Mouse (Mus musculus) v-Abl transformed pro-B cells (cell line): ENCODE results near the gene Astl.

ENCODE experiments used
- in situ Hi-C, 2 experiments: fragments of 400-800 bp; cut with MboI; formaldehyde crosslinking; loops; one replicate each; pipeline ENCODE4 v1.15.1; 2025; ENCODE audit not compliant: unreplicated experiment in 2 of 2

Gene Astl

DNA sequence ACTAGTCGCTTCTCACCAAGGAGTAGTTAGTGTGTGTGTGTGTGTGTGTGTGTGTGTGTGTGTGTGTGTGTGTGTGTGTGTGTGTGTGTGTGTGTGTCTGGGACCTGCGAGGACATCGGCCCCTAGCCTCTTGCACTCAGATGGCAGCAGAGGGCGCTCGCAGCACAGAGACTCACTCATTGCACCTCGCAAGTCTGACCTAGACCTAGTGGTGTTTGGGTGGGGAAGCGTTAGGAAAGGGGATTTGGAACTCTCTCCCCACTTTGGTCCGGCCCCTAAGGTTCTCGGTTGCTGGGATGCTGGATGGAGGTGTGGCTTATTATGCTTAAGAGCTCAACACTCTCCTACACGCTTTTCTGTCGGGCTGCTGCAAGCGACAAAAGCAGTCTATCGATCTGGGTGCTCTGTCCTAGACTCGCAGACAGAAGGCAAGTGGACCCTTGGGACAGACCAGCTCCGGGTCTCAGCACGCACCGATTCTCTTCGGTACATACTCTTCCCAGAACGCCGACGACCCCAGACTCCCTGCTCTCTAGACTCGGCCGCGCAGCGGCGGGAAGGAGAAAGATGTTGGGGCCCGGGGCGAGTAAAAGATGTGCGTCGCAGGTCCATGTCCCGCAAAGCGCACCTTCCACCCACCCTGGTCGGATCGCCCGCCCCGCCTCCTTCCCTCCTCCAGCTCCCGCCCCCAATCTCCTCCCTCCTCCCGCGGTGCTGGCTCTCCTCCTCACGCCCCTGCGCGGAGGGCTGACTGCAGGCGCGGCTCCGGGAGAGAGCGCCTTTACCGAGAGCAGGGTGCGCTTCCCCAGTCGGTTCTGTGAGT lies 24.2 kb downstream of the Astl start, which contains the start of gene Adra2b:
Adra2b (plus strand) TSS at position 750 of the 823 bp plus-strand sequence.
- in situ Hi-C loops: loop anchor here (5.0 to 10.0 kb wide), 2 partner anchors 90 to 182 kb away; partner anchors contain the start of gene Prom2 (in 1 of the 2)

DNA sequence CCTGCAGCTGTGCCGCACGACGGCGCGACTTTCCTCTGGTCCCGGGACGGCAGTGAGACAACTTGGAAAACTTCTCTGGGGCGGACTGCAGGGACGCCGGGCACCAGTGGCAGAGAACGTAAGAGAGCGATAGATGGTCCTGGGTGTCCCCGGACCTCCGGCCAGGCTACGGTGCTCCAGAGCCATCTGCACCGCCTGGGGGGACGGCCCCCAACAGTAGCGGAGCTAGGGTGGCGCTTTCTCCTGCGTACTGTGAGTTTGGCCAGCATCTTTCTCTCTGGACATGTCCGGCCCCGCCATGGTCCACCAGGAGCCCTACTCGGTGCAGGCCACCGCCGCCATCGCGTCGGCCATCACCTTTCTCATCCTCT lies 24.8 kb downstream of the Astl start:
- in situ Hi-C loops: loop anchor here (5.0 to 10.0 kb wide), 2 partner anchors 89 to 182 kb away; partner anchors contain the start of gene Prom2 (in 1 of the 2)

DNA sequence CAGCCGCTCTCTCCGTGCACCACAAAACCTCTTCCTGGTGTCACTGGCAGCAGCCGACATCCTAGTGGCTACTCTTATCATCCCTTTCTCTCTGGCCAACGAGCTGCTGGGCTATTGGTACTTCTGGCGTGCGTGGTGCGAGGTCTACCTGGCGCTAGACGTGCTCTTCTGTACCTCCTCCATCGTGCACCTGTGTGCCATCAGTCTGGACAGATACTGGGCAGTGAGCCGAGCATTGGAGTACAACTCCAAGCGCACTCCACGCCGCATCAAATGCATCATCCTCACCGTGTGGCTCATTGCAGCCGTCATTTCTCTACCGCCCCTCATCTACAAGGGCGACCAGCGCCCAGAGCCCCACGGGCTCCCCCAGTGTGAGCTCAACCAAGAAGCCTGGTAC lies 25.3 kb downstream of the Astl start:
- in situ Hi-C loops: loop anchor here (5.0 to 10.0 kb wide), 2 partner anchors 89 to 181 kb away; partner anchors contain the start of gene Prom2 (in 1 of the 2)

DNA sequence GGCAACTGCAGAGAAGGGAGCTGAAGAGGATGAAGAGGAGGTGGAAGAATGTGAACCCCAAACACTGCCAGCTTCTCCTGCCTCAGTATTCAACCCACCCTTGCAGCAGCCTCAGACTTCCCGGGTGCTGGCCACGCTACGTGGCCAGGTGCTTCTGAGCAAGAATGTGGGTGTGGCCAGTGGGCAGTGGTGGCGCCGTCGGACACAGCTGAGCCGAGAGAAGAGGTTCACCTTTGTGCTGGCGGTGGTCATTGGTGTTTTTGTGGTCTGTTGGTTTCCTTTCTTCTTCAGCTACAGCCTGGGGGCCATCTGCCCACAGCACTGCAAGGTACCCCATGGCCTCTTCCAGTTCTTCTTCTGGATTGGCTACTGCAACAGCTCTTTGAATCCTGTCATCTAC lies 26.0 kb downstream of the Astl start:
- in situ Hi-C loops: loop anchor here (5.0 to 10.0 kb wide), 2 partner anchors 88 to 180 kb away; partner anchors contain the start of gene Prom2 (in 1 of the 2)

DNA sequence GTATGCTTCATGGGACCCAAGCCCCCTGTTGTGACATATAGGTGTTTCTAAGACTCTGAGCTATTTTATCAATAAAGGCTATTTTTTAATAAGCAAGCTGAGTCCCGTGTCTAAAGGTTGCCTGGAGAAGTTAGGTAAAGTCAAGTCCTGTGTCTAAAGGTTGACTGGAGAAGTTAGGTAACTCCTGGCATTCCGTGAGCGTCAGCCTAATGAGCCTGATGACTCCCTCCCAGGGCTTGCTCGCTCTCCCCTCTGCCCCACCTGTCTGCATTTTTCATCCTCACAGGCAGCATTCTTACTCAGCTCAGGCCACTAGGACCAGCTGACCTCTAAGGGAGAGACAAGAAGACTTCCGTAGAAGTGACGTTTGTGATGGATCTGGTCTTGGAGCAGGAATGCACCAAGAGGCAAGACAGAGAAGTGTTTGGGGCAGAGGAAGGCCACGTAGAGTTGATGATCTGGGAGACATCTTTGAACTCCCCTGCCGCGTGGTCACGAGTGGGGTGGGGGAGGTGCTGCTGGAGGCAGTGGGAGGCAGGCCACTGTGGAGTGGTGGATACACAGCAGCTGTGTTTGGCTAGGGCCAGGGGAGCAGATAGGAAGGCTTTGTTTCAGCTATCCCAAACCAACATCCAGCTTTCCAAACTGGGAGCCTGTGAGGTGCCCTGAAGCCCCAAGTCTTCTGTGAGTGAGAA lies 28.8 kb downstream of the Astl start:
- in situ Hi-C loops: loop anchor here in 1 of 2 experiments (5.0 to 10.0 kb wide), 2 partner anchors 85 to 178 kb away; partner anchors contain the start of gene Prom2

DNA sequence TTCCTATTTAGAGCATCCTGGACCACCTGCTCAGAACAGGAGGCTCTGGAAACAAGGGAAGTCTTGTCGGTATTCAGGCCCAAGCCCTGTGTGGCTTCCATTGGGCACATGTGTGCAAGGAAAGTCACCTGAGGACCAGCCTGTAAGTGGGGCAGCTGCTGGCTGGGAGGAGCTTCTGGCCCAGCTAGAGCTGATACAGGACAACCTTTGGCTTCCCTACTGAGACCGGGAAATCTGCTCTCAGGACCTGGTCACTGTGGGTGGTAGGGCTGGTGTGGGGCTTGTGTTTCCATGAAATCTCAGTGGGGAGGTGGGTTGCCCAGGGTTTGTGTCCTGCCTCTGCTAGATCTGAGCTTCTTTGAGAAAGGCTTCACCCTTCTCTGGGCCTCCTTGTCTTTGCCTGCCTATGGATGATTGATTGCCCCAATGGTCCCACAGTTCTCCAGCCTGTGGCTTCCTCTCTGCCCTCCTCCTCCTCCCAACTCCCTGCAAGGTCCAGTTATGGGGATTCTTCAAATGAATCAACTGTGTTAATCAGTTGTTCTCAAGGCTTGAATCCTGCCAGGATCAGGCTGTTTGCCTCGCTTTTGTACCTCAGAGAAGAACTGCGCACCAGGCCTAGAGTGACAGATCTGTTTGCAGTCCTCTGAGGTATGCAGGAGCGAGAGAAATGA lies 31.4 kb downstream of the Astl start:
- in situ Hi-C loops: loop anchor here in 1 of 2 experiments (5.0 to 10.0 kb wide), 3 partner anchors 52 to 175 kb away; partner anchors contain the start of gene Prom2

DNA sequence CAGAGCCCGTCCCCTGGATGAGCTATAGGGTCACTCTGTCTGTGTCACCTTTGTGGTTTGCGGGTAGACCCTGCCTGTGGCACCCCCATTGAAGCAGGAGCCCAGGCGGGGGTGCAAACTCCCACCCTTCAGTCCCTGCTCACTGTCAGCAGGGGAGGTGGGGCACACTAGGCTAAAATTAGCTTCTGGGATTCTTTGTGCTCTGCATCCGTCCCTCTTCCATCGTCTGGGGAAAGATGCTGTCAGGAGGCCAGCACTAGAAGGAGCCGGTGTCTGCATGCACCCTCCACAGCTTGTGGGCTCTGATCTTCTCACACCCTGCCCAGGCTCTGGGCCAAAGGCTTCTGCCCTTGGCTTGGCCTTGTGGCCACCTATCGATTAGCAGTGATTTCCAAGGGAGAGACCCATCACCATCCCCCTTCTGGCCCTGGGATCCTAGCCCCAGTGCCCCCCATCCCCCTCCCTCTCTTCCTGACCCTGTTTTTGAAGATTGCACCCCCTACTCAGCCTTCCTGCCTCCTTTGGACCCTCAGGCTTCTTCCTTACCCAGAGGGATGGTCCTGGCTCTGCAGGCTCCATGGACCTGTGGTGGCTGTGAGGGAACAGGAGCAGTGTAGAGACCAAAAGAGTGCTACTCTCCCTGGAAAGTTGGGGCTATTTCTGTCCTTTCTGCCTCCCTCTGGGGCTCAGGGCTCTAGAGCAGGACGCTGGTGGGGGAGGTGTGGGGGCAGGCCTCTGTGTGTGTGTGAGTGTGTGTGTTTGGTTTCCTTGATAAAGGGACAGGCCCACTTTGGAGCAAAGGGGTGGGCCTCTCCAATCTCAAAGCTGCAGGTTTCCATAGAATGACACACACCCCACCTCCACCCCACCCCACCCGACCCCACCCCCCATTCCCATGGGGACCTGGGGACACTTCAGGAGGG lies 32.4 kb downstream of the Astl start:
- in situ Hi-C loops: loop anchor here in 1 of 2 experiments (5.0 kb wide), 1 partner anchor 51 kb away; no protein-coding TSS in a partner anchor

DNA sequence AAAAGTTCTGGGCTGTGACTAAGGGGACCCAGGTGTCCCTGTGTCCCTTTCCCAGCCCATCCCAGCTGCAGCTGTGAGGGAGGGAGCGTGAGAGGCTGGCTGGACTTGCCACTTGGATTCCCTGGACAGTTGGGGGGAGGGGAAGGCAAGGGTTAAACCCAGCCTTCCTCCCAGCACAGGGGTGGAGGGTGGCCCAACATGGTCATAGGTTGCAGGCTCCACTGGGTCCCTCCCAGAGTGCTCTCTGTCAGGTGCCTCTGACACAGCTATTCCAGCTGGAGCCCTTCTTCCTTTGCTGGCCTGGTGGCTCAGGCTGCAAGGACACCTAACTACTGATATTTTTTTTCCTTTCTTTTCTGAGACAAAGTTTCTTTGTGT lies 33.0 kb downstream of the Astl start:
- in situ Hi-C loops: loop anchor here in 1 of 2 experiments (5.0 kb wide), 1 partner anchor 51 kb away; no protein-coding TSS in a partner anchor

DNA sequence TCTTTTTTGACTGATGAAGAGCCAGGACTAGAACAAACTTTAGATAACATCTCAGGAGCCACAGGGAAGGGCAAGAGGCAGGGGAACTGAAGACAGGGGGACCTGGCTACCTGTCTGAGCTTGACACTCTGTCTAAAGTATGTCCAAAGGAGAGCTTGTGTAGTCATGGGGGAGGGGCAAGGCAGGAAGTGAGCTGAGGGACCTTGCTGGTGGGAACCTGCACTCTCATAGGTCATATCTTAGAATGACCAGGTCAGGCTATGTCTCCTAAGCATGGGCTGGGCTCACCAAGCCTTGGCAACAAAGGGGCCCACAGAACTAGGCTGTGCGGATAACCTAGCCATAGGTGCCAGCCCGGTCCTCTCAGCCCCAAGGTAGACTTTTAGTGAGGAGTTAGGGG lies 33.6 kb downstream of the Astl start:
- in situ Hi-C loops: loop anchor here in 1 of 2 experiments (5.0 kb wide), 1 partner anchor 50 kb away; no protein-coding TSS in a partner anchor

DNA sequence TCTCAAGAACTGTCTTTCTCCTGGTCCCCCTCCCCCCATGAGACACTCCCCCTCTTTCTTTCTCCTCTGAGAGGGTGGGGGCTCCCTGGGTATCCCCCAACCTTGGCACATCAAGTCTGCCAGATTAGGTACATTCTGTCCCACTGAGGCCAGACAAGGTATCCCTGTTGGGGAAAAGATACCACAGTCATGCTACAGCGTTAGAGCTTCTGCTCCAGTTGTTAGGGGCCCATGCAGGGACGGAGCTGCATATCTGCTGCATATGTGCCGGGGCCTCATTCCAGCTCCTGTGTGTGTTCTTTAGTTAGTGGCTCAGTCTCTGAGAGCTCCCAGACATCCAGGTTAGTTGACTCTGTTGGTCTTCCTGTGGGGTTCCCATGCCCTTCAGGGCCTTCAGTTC lies 35.7 kb downstream of the Astl start:
- in situ Hi-C loops: loop anchor here in 1 of 2 experiments (5.0 kb wide), 1 partner anchor 48 kb away; no protein-coding TSS in a partner anchor

DNA sequence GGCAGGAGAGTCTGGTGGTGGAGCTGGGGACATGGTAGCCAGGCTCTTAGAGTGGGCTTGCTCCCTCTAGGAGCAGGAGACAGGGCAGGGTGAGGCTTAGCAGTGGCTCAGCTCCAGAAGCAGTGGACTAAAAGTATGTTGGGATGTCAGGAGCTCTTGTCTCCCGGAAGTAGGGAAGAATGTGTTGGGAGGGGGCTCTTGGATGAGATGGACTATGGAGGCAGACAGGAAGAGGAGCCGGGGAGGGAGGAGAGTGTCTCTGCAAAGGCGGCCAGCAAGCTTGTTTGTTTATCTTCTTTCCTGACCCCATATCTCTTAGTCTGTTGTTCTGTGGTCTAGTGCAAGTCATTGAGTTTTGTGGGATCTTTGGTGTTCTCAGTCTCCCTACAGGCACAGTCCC lies 36.6 kb downstream of the Astl start:
- in situ Hi-C loops: no loop called here

DNA sequence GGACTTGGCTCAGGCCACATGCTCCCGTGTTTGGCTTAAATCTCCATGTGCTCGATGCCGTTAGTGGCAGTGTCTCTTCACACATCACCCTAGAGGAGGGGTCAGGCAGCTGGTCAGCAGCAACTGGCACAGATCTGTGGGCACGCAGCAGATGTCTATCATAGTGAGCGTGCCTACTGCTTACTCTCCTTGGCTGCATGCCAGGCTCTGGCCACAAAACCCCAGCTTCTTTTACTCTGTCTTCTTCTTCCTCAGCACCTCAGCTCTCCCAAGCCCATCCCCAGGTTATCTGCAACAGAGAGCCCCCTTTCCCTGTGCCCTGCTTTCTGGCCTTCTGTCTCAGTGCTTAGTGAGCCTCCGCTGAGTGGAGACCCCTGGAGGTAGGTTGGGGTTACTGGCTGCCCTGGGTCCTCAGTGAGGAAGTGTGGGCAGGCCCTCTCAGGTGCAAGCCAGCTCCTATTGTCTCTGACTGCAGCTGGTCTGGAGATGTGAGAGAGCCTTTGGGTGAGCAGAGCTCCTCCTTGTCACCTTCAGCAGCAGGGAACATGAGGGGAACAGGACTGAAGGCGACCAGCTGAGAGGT lies 37.4 kb downstream of the Astl start:
- in situ Hi-C loops: no loop called here

DNA sequence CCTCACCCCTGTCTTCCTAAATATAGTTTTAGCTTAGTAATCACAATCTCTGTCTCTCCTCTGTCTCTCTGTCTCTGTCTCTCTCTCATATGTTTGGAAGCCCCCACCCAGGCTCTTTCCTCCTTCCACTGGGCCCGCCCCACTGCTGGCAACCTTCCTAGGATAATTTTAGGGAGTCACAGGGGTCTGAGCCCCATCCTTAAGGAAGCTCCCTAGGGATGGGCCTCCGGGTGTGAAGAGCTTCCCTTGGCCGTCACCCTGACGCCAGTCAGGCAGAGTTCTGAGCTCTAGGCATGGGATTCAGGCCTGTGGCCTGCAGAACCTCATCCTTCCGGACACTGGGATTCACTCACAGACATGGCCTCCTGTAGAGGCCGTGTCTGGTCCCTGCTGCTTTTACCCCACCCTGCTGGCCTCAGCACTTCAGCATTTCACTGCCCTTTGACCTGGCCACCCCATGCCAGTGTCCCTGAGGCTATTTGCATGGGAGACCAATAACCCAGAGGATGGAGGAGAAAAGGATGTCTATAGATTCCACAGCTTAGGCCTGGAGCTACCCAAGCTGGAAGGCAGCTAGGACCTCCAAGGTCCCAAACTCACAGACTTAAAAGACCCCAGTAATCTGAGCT lies 38.1 kb downstream of the Astl start:
- in situ Hi-C loops: no loop called here

DNA sequence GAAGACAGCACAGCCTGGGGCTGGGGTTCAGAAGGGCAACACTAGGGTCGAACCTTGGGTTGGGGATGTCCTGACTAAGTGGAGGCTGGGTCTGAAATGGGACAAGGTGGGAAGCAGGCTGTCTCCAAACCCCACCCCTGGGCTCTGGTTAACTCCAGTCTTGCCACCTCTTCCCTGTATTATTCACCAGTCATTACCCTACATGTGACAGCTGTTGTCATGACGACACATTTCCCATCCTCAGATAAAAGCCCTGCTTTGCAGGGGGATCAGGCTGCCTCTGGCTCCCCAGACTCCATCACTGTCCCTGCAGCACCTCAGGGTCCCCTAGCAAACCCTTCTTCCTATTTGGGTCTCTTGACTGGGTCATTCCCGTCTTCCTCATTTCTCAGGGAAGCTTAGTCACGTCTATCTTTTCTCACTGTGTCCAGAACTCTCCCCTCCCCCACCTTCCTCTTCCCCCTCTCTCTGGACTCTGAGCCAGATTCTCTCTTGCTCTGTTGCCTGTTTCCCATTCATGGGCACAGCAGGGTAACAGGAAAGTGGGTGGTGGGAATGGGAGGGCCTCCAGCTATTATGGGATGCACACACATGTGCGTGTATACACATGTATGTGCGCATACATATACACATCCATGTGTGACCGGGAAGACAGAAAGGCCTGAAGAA lies 39.6 kb downstream of the Astl start:
- in situ Hi-C loops: no loop called here

DNA sequence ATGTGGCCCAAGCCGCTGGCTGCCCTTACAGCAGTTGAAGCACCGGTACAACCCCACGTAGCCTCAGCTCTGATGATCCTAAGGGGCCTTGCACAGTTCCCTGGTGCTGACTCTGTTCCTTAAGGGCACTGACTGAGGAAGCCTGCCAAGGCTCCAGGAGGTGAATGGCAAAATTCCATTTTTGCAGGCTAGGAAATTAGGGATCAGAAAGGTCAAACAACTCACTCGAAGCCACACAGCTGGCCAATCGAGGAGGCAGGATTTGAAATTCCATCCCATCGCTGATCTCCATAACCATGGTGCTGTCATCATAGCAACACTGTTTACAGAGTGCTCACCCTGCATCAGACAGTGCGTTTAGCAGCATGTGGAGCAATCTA lies 40.2 kb downstream of the Astl start:
- in situ Hi-C loops: no loop called here

DNA sequence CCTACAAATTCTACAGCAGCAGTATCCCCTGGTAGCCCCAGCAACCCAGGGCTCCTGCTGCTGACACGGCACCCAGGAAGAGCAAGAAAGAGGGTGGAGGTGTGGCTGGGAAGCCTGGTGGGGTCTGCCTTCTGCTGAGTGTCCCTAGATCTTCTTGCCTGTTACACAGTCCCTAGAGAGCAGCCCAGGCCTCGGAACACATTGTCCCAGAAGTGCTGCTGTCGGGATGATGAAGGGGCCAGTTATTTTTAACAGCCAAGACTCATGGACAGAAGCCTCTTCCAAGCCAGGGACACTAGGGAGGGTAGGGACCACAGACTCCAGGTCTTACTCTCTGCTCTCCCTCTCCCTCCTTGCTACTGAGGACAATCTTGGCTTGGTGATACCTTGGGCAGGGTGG lies 40.8 kb downstream of the Astl start:
- in situ Hi-C loops: no loop called here

DNA sequence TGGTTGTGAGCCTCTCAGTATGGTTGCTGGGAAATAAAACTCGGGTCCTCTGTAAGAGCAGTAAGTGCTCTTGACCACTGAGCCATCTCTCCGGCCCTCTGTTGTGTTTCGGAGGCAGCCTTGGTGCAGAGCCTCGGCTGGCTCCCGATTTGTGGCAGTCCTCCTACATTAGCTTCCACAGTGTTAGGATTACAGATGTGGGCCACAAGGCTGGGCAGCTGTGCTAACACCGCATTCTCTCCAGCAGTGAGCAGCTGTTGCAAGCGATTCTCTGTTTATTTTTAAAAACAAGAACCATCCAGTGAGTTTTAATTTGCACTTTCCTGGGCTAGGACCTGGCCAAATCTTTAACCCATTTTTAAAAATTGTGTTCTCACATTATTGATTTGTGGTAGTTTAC lies 45.4 kb downstream of the Astl start:
- in situ Hi-C loops: no loop called here

DNA sequence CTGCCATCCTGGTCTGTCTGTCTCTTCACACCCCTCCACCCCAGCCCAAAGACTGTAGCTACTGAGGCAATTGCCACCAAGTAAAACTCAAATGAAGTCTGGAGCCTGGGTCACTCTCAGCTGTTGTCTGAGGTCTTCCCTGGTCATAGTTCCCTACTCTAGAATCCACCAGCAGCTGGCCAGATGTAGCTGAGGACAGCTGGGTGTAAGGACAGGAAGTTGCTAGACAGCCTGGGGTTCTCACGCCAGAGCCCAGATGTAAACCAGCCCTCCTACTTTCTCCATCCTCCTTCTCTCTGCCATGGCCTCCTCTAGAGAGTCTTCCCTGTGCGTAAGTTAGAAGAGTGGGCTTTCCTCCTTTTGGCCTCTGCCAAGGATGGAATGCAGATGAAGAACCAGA lies 49.1 kb downstream of the Astl start:
- in situ Hi-C loops: no loop called here
